Mouse (Mus musculus): ENCODE measurements at regions not wholly inside any gene's neighbourhood (a gene's known extent, or its start where the extent isn't known, plus 50 kb on each side); places are given as distances from the start of the nearest gene placed in this dataset.

GRCm38 (mm10) chr19:35263101-35263500 is 340.9 kb downstream of the Kif20b start:
- no peak for TF ChIP-seq FLI1 (IDR thresholded peaks at IDR 0.05; ENCODE audit: low read length)
- TF ChIP-seq GATA1 (IDR thresholded peaks at IDR 0.05; ENCODE audit: borderline replicate concordance, low read length): no peak

All from megakaryocyte, embryonic 14.5 days (primary cell).